Comparison of ENCODE assay signal across 24 mouse cellular contexts in genomic region chr1:86150929-86151328, GRCm38 (mm10). TPM values are rescaled to one million over a fixed set of nuclear protein-coding genes. Genes with fewer than 3 reads are reported as not detected.
A peak's percentile ranks its signal among the peaks of the same experiment; 100 is the strongest.
DNase-seq lines count a peak whose midpoint lies in the region; ATAC-seq and TF ChIP-seq lines count a peak whose summit lies in the region.
"Had no signal": no experiment of that assay in that cellular context is flagged by ENCODE, and none has a peak within 500 bp of the region (broad histone marks: within the 10 kb centered on the region; RNA-seq: fewer than 3 reads in every experiment).

No protein-coding gene starts in this region.

- no peaks in the 10 kb centered on the region for H3K9me3 ChIP-seq in midbrain, embryonic 14.5 days (ENCODE audit: control insufficient read depth, low read length)
- H3K9me3 ChIP-seq: embryonic facial prominence, embryonic 13.5 days; forebrain, embryonic 13.5 days; heart, embryonic 12.5 days had no signal

- no peak for TF ChIP-seq POLR2A in embryonic fibroblast, embryonic 13.5 days (IDR thresholded peaks at IDR 0.05; ENCODE audit: low read depth, low read length)

- 86% methylated on average over 6 of the region's 6 CpGs for WGBS in midbrain, embryonic 14.5 days

- no peaks in the 10 kb centered on the region for H3K27me3 ChIP-seq in midbrain, embryonic 14.5 days (ENCODE audit: control insufficient read depth, insufficient read depth, low read length)
- H3K27me3 ChIP-seq: embryonic facial prominence, embryonic 13.5 days; forebrain, embryonic 13.5 days; heart, embryonic 12.5 days; Patski had no signal

- H3K27ac ChIP-seq in embryonic fibroblast, embryonic 13.5 days (ENCODE audit: insufficient read depth, low read length), result peak overlapping the region; percentile 3; the same call in 1 of the 2 replicates
- H3K27ac ChIP-seq in midbrain, embryonic 14.5 days (replicated peaks; ENCODE audit: low read depth, low read length), result no peak overlapping the region
- H3K27ac ChIP-seq: embryonic facial prominence, embryonic 13.5 days; forebrain, embryonic 13.5 days had no signal

- DNase-seq in 416B (ENCODE audit: low read depth) (peak; percentile 54), ES-CJ7 (ENCODE audit: low read depth, low spot score) (peak; percentile 44)
- no peak for DNase-seq in heart, adult 18-20 months
- DNase-seq in layer of hippocampus, postnatal 14 days (ENCODE audit: low spot score in 2 of 2), result no peak
- no peak for DNase-seq in midbrain, embryonic 14.5 days
- DNase-seq: adrenal gland, adult 8-10 months; cerebellum, adult 11 months; cerebellum, adult 9-10 months; cerebellum, postnatal 25 days; forebrain, postnatal 0 days; gastrocnemius, postnatal 14 days; heart, postnatal 36 days; kidney, adult 11 months had no signal

- no peak overlapping the region for H3K4me2 ChIP-seq in midbrain, embryonic 14.5 days (ENCODE audit: low read length)
- H3K4me2 ChIP-seq: embryonic facial prominence, embryonic 13.5 days; forebrain, embryonic 13.5 days; heart, embryonic 12.5 days had no signal

- no peak overlapping the region for H3K9ac ChIP-seq in midbrain, embryonic 14.5 days (replicated peaks; ENCODE audit: low read length)
- H3K9ac ChIP-seq: embryonic facial prominence, embryonic 13.5 days; forebrain, embryonic 13.5 days; forebrain, postnatal 0 days; heart, embryonic 12.5 days had no signal

- H3K4me3 ChIP-seq in embryonic fibroblast, embryonic 13.5 days (ENCODE audit: insufficient read depth, low read length), result no peak overlapping the region
- no peak overlapping the region for H3K4me3 ChIP-seq in midbrain, embryonic 14.5 days (replicated peaks; ENCODE audit: low read depth, low read length)
- H3K4me3 ChIP-seq: embryonic facial prominence, embryonic 13.5 days; forebrain, embryonic 13.5 days; heart, embryonic 12.5 days had no signal

- H3K36me3 ChIP-seq in midbrain, embryonic 14.5 days (ENCODE audit: control insufficient read depth, insufficient read depth, low read length), result no peaks in the 10 kb centered on the region
- H3K36me3 ChIP-seq: embryonic facial prominence, embryonic 13.5 days; heart, embryonic 12.5 days had no signal

- peaks cover 7% of the 10 kb centered on the region; the same call in 1 of the 2 replicates for H3K4me1 ChIP-seq in embryonic fibroblast, embryonic 13.5 days (ENCODE audit: control insufficient read depth, insufficient read depth, low read length)
- H3K4me1 ChIP-seq in midbrain, embryonic 14.5 days (ENCODE audit: control insufficient read depth, insufficient read depth, low read length), result peaks cover 12% of the 10 kb centered on the region

- ATAC-seq in midbrain, embryonic 14.5 days (ENCODE audit: low FRiP score, low TSS enrichment), result no peak
- ATAC-seq: forebrain, embryonic 13.5 days; forebrain, postnatal 0 days; hindbrain, embryonic 16.5 days had no signal

- no peak for TF ChIP-seq CTCF in embryonic fibroblast, embryonic 13.5 days (IDR thresholded peaks at IDR 0.05; ENCODE audit: borderline replicate concordance, insufficient read depth, low read length)

RNA-seq across cellular contexts. Expression of gene Armc9, which starts 3.7 kb away (rescaled TPM):
- polyA plus RNA-seq in embryonic fibroblast, embryonic 13.5 days (2011; ENCODE audit: insufficient read length, low read depth, missing spikeins), result 12.7 and 14.8 TPM in 2 replicates
- total RNA-seq in heart, adult 18-20 months (2021), result 1 to 10 TPM; 3.1 to 3.5 TPM
- total RNA-seq in layer of hippocampus, postnatal 14 days (2021), result 10 to 100 TPM; 35.7 to 37.2 TPM
- polyA plus RNA-seq in midbrain, embryonic 14.5 days (2014; fragmentation: Nextera tagmentation; extraction: Ambion mirVana), result 29.1 and 37.8 TPM in 2 replicates

RNA-seq across cellular contexts. Expression of gene Gm21972, which starts 17.5 kb away (rescaled TPM):
- 7.6 and 10.5 TPM in 2 replicates for polyA plus RNA-seq in embryonic fibroblast, embryonic 13.5 days (2011; ENCODE audit: insufficient read length, low read depth, missing spikeins)
- total RNA-seq in heart, adult 18-20 months (2021), result 1 to 10 TPM in 1 of 2 experiments, not detected in 1; 2.0 TPM
- 1 to 10 TPM; 2.4 to 4.8 TPM for total RNA-seq in layer of hippocampus, postnatal 14 days (2021)
- polyA plus RNA-seq in midbrain, embryonic 14.5 days (2014; fragmentation: Nextera tagmentation; extraction: Ambion mirVana), result 0.50 and 0.62 TPM in 2 replicates
- polyA plus RNA-seq: embryonic facial prominence, embryonic 13.5 days; gonadal fat pad, adult 2 months; heart, embryonic 16.5 days; hindbrain, embryonic 11.5 days had no signal

RNA-seq across cellular contexts. Expression of gene Htr2b, which starts 39.2 kb away (rescaled TPM):
- polyA plus RNA-seq in embryonic fibroblast, embryonic 13.5 days (2011; ENCODE audit: insufficient read length, low read depth, missing spikeins), result 0.23 and 0.25 TPM in 2 replicates
- under 1 TPM; 0.32 to 0.49 TPM for total RNA-seq in heart, adult 18-20 months (2021)
- total RNA-seq in layer of hippocampus, postnatal 14 days (2021), result under 1 TPM in 1 of 2 experiments, not detected in 1; 0.17 TPM
- polyA plus RNA-seq in midbrain, embryonic 14.5 days (2014; fragmentation: Nextera tagmentation; extraction: Ambion mirVana), result 0.24 and 0.59 TPM in 2 replicates
- total RNA-seq: forebrain, postnatal 0 days; gastrocnemius, adult 18-20 months had no signal
- polyA plus RNA-seq: brain, embryonic 14.5 days had no signal

Comparison
In these comparisons a context has a peak if more than half of its experiments do, and no peak if none do; other contexts are left out.
1. DNase-seq: peak in 416B (single experiment) and ES-CJ7 (single experiment); none in heart, adult 18-20 months (0 of 2), layer of hippocampus, postnatal 14 days (0 of 2) and midbrain, embryonic 14.5 days (single experiment).
2. RNA of gene Armc9, which starts 3.7 kb away (total RNA-seq): 35.7 to 37.2 TPM in layer of hippocampus, postnatal 14 days; 3.1 to 3.5 TPM in heart, adult 18-20 months; every median in the first group is over 4 times any median in the second.